ENCODE assay signal across 24 mouse cellular contexts in the genomic region with DNA sequence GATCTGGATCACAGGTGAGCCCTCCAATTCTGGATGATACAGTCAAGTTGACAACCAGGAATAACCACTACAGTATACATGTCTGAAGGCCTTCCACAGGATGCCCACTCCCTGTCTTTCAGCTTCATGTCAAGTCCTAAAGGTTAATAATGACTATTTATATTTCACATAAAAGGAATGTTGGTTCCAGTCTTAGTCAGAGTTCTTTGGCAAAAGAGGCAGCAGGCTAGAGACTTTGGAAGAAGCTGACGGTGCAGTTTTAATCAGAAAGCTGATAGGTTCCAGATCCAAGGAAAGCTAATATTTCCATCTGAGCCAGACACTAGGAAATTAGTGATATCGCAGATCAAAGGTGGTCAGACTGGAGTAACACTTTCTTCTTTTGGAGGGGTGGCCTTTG.
DNase-seq lines count a peak whose midpoint lies in the region; ATAC-seq and TF ChIP-seq lines count a peak whose summit lies in the region.
"Had no signal": no experiment of that assay in that cellular context is flagged by ENCODE, and none has a peak within 500 bp of the region (broad histone marks: within the 10 kb centered on the region; RNA-seq: fewer than 3 reads in every experiment).

No protein-coding gene starts in this region.

- no peak overlapping the region for H3K4me2 ChIP-seq in stomach, postnatal 0 days (replicated peaks; ENCODE audit: low read depth)

- no peaks in the 10 kb centered on the region for H3K36me3 ChIP-seq in stomach, postnatal 0 days (ENCODE audit: control insufficient read depth, insufficient read depth, low read length)
- H3K36me3 ChIP-seq: G1E had no signal

- no peak for TF ChIP-seq CTCF in embryonic fibroblast, embryonic 13.5 days (IDR thresholded peaks at IDR 0.05; ENCODE audit: borderline replicate concordance, insufficient read depth, low read length)
- TF ChIP-seq CTCF in stomach, postnatal 0 days (IDR thresholded peaks at IDR 0.05; ENCODE audit: low read depth) = no peak

- no peaks in the 10 kb centered on the region for H3K9me3 ChIP-seq in stomach, postnatal 0 days (ENCODE audit: control insufficient read depth, low read length)
- H3K9me3 ChIP-seq: G1E had no signal

- H3K27ac ChIP-seq in embryonic fibroblast, embryonic 13.5 days (ENCODE audit: insufficient read depth, low read length) = peak overlapping the region; percentile 68
- no peak overlapping the region for H3K27ac ChIP-seq in stomach, postnatal 0 days (replicated peaks)

- no peak overlapping the region for H3K9ac ChIP-seq in stomach, postnatal 0 days (ENCODE audit: low read length)

- 74% methylated on average over 2 of the region's 2 CpGs for WGBS in stomach, postnatal 0 days

- no peak overlapping the region for H3K4me3 ChIP-seq in embryonic fibroblast, embryonic 13.5 days (ENCODE audit: insufficient read depth, low read length)
- H3K4me3 ChIP-seq in stomach, postnatal 0 days (ENCODE audit: low read depth, low read length) = no peak overlapping the region

- no peak for TF ChIP-seq EP300 in stomach, postnatal 0 days (optimal IDR thresholded peaks at IDR 0.05)

- no peaks in the 10 kb centered on the region for H3K27me3 ChIP-seq in stomach, postnatal 0 days (ENCODE audit: control insufficient read depth, insufficient read depth, low read length)
- H3K27me3 ChIP-seq: CH12.LX, Patski had no signal

- H3K4me1 ChIP-seq in embryonic fibroblast, embryonic 13.5 days (ENCODE audit: control insufficient read depth, insufficient read depth, low read length) = peaks cover 3% of the 10 kb centered on the region; the same call in 1 of the 2 replicates
- no peaks in the 10 kb centered on the region for H3K4me1 ChIP-seq in stomach, postnatal 0 days (replicated peaks; ENCODE audit: control insufficient read depth, insufficient read depth)

- TF ChIP-seq POLR2A in embryonic fibroblast, embryonic 13.5 days (IDR thresholded peaks at IDR 0.05; ENCODE audit: low read depth, low read length) = no peak

- ATAC-seq in stomach, postnatal 0 days (ENCODE audit: low FRiP score, low TSS enrichment) = no peak
- ATAC-seq: activated CD4-positive, CD25-positive, alpha-beta regulatory T cell, adult 4 months; CD4-positive, CD25-positive, alpha-beta regulatory T cell, adult 4 months; Patski had no signal

- DNase-seq in 3T3-L1 (ENCODE audit: low read depth, low spot score) = peak; percentile 68
- DNase-seq in NIH3T3 (ENCODE audit: low read depth) = peak; percentile 63
- peak; percentile 49 for DNase-seq in fibroblast of lung, adult 2 months (ENCODE audit: low read depth)
- no peak for DNase-seq in thymus, postnatal 36 days
- DNase-seq in right cerebral cortex, postnatal 4 days = no peak
- DNase-seq in stomach, postnatal 0 days (ENCODE audit: low spot score) = no peak
- no peak for DNase-seq in cerebellum, postnatal 4 days (ENCODE audit: low spot score in 2 of 2)
- DNase-seq: adrenal gland, adult 2 months; adrenal gland, adult 8-10 months; adrenal gland, postnatal 10 days; adrenal gland, postnatal 14 days; adrenal gland, postnatal 25 days; adrenal gland, postnatal 36 days; B cell, adult 2 months; cerebellum, adult 11 months; cerebellum, adult 11-12 months; cerebellum, adult 18-20 months; cerebellum, adult 2 months had no signal

Comparison
In these comparisons a context has a peak if more than half of its experiments do, and no peak if none do; other contexts are left out.
1. DNase-seq: peak in 3T3-L1 (single experiment), NIH3T3 (single experiment) and fibroblast of lung, adult 2 months (single experiment); none in thymus, postnatal 36 days (0 of 2), right cerebral cortex, postnatal 4 days (single experiment), stomach, postnatal 0 days (single experiment) and cerebellum, postnatal 4 days (0 of 2).